Mouse (Mus musculus) brain, embryonic 14.5 days (tissue): Measurements from ENCODE around the gene Syt16.

ENCODE experiments used
- CTCF ChIP-seq: fragments of 200-500 bp; IDR thresholded peaks from 2 replicates; pipeline ENCODE4 v1.5.1; 2012; ENCODE audit warnings: inconsistent platforms, mild to moderate bottlenecking, moderate library complexity, borderline replicate concordance; ENCODE audit not compliant: insufficient read depth, insufficient read length; ENCODE audit errors: extremely low read depth
- POLR2A ChIP-seq: fragments of 200-500 bp; IDR thresholded peaks from 2 replicates; pipeline ENCODE4 v1.6.1; 2012; ENCODE audit warnings: mild to moderate bottlenecking, inconsistent platforms, borderline replicate concordance; ENCODE audit not compliant: poor library complexity, insufficient read depth, insufficient read length, severe bottlenecking; ENCODE audit errors: extremely low read depth

GRCm38 (mm10) chr12:73948415-73948814 lies 49.0 kb upstream of the Syt16 start:
- TF ChIP-seq CTCF, result no peak
- TF ChIP-seq POLR2A, result no peak
